Mouse (Mus musculus): Measurements from ENCODE around the gene Psg29. TPM values are rescaled to one million over a fixed set of nuclear protein-coding genes. Genes with fewer than 3 reads are reported as not detected.

Psg29 gene
- polyA plus RNA-seq (2012; rRNA removed) (0.06 and 0.16 TPM in 2 replicates), polyA plus RNA-seq (2014; fragmentation: Nextera tagmentation; extraction: Ambion mirVana) (not detected in 2 replicates)

DNA sequence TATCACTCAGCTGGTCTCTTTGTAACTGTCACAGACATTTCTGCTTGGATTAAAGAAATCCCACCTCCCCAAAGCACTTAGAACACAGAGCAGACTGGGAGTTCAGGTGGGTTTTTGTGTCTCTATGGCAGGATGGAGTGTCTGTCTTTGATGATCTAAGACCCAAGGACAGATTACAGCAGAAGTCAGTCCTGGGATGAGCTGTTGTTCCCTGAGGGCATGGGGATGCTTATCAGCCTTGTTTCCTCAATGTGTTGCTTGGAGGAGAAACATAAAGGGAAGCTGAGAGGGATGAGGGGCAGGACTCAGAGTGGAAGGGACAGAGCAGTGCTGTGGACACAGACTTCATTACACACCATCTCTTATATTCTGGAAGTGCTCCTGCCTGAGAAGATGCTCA is at the start of gene Psg29:
Gene Psg29 (plus strand): TSS at position 301 of the 400 bp plus-strand sequence.
- Histone ChIP-seq H3K4me2 (replicated peaks; ENCODE audit: low read depth, low read length, severe bottlenecking) (no peak within 1 kb of the TSS), H3K36me3 (ENCODE audit: control insufficient read depth, insufficient read depth, low read length) (no peaks in the 10 kb centered on the region), H3K27me3 (ENCODE audit: control insufficient read depth, insufficient read depth, low read length) (no peaks in the 10 kb centered on the region), H3K4me3 (replicated peaks; ENCODE audit: low read length) (no peak within 1 kb of the TSS), H3K9ac (ENCODE audit: low read depth, low read length, severe bottlenecking) (no peak within 1 kb of the TSS), H3K27ac (replicated peaks; ENCODE audit: low read depth, low read length) (no peak within 1 kb of the TSS), H3K4me1 (ENCODE audit: control insufficient read depth, insufficient read depth, low read length) (no peaks in the 10 kb centered on the region), H3K9me3 (ENCODE audit: control insufficient read depth, low read length) (no peaks in the 10 kb centered on the region)
- no peak for TF ChIP-seq POLR2A (IDR thresholded peaks at IDR 0.05; ENCODE audit: borderline replicate concordance, extremely low read depth, insufficient read depth, insufficient read length)
- DNase-seq (ENCODE audit: low spot score): no peak
- ATAC-seq (ENCODE audit: low FRiP score, low read depth): no peak

DNA sequence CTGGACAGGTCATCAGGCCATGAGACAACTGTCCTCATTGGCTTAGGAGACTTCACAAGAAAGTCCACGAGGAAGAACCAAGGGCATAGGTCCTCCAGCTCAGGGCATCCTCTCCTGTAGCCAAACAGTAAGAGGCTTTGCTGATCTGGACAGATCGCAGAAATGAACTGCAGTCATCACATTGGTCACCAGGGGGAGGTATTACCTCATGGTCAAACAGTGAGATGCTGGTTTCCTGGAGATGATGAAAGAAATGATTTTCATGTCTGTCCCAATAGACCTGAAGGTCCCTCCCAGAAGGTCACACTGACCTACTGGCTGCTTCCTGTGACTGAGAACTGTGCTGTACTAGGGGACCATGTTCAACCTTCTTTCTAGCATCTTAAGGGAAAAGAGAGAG is 47.6 kb upstream of the Psg29 start:
- TF ChIP-seq POLR2A (IDR thresholded peaks at IDR 0.05; ENCODE audit: borderline replicate concordance, extremely low read depth, insufficient read depth, insufficient read length): no peak
- H3K9ac ChIP-seq (ENCODE audit: low read depth, low read length, severe bottlenecking): no peak overlapping the region
- WGBS: 34% methylated on average over 2 of the region's 2 CpGs
- no peak overlapping the region for H3K27ac ChIP-seq (replicated peaks; ENCODE audit: low read depth, low read length)
- H3K4me1 ChIP-seq (ENCODE audit: control insufficient read depth, insufficient read depth, low read length): no peaks in the 10 kb centered on the region
- no peaks in the 10 kb centered on the region for H3K27me3 ChIP-seq (ENCODE audit: control insufficient read depth, insufficient read depth, low read length)
- no peaks in the 10 kb centered on the region for H3K36me3 ChIP-seq (ENCODE audit: control insufficient read depth, insufficient read depth, low read length)
- ATAC-seq (ENCODE audit: low FRiP score, low read depth) (no peak), DNase-seq (ENCODE audit: low spot score) (peak; percentile 5)
- no peak overlapping the region for H3K4me3 ChIP-seq (replicated peaks; ENCODE audit: low read length)
- no peaks in the 10 kb centered on the region for H3K9me3 ChIP-seq (ENCODE audit: control insufficient read depth, low read length)
- H3K4me2 ChIP-seq (replicated peaks; ENCODE audit: low read depth, low read length, severe bottlenecking): no peak overlapping the region

DNA sequence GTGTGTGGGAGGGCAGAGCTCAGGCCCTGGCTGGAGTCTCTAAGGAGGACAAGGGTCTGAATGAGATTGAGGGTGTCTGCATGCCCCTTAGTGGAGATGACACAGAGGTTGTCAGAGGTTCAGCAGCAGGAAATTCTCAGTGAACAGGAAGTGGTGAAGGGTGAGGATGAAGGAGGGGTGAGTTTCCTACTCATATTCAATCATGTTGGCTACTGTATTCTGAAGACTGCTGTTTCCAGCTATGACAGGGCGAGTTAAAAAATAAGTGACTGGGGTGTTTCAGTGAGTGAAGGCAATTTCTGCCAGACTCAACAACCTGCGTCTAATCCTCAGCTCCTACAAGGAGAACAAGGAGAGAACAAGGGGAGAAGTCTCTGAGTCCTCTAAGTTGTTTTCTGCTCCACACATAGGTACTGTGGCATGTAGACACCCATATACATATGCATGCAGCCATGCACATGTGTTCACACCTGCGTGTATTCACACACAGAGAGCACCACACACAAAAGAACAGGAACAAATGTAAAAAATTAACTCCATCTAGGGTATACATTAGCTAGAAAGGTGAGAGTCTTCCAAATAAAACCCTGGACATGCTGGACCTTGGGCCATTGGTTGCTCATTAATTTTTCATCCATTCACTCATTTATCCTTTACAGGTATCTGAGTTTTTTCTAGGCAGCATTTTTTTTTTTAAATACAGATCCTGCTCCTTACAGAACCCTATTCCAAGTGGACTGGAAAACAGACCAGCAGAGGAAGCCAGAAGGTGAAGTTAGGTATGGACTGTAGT is 46.2 kb upstream of the Psg29 start:
- ATAC-seq (ENCODE audit: low FRiP score, low read depth): no peak
- H3K4me2 ChIP-seq (replicated peaks; ENCODE audit: low read depth, low read length, severe bottlenecking): no peak overlapping the region
- no peak for TF ChIP-seq POLR2A (IDR thresholded peaks at IDR 0.05; ENCODE audit: borderline replicate concordance, extremely low read depth, insufficient read depth, insufficient read length)

DNA sequence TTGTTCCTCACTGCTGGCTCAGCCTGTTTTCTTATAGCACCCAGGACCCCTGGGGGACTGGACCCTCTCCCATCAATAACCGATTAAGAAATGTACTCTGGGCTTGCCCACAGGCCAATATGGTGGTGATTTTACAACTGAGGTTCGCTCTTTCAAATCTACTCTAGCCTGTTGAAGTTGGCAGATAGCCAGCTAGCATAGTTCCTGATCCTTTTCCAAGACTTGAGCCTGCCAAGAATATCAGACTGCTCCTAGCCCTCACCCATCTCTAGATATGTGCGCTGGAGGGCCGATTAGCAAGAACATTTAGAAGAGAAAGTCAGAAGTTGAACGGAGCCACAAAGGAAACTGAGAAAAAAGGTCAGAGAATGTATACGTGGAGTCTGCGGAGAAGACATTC is 44.3 kb upstream of the Psg29 start:
- Histone ChIP-seq H3K4me1 (ENCODE audit: control insufficient read depth, insufficient read depth, low read length) (no peaks in the 10 kb centered on the region), H3K36me3 (ENCODE audit: control insufficient read depth, insufficient read depth, low read length) (no peaks in the 10 kb centered on the region), H3K27me3 (ENCODE audit: control insufficient read depth, insufficient read depth, low read length) (no peaks in the 10 kb centered on the region), H3K9ac (ENCODE audit: low read depth, low read length, severe bottlenecking) (no peak overlapping the region), H3K9me3 (ENCODE audit: control insufficient read depth, low read length) (no peaks in the 10 kb centered on the region), H3K4me3 (replicated peaks; ENCODE audit: low read length) (no peak overlapping the region), H3K27ac (replicated peaks; ENCODE audit: low read depth, low read length) (no peak overlapping the region), H3K4me2 (replicated peaks; ENCODE audit: low read depth, low read length, severe bottlenecking) (no peak overlapping the region)
- ATAC-seq (ENCODE audit: low FRiP score, low read depth) (no peak), DNase-seq (ENCODE audit: low spot score) (no peak)
- 84% methylated on average over 7 of the region's 7 CpGs for WGBS
- no peak for TF ChIP-seq POLR2A (IDR thresholded peaks at IDR 0.05; ENCODE audit: borderline replicate concordance, extremely low read depth, insufficient read depth, insufficient read length)

More for the DNA sequence above, 46.2 kb upstream of the Psg29 start:
- 65% methylated on average over 3 of the region's 3 CpGs for WGBS
- Histone ChIP-seq H3K9ac (ENCODE audit: low read depth, low read length, severe bottlenecking) (no peak overlapping the region), H3K9me3 (ENCODE audit: control insufficient read depth, low read length) (no peaks in the 10 kb centered on the region), H3K4me1 (ENCODE audit: control insufficient read depth, insufficient read depth, low read length) (no peaks in the 10 kb centered on the region), H3K27ac (replicated peaks; ENCODE audit: low read depth, low read length) (no peak overlapping the region), H3K4me3 (replicated peaks; ENCODE audit: low read length) (no peak overlapping the region), H3K27me3 (ENCODE audit: control insufficient read depth, insufficient read depth, low read length) (no peaks in the 10 kb centered on the region), H3K36me3 (ENCODE audit: control insufficient read depth, insufficient read depth, low read length) (no peaks in the 10 kb centered on the region)
- no peak for DNase-seq (ENCODE audit: low spot score)

DNA sequence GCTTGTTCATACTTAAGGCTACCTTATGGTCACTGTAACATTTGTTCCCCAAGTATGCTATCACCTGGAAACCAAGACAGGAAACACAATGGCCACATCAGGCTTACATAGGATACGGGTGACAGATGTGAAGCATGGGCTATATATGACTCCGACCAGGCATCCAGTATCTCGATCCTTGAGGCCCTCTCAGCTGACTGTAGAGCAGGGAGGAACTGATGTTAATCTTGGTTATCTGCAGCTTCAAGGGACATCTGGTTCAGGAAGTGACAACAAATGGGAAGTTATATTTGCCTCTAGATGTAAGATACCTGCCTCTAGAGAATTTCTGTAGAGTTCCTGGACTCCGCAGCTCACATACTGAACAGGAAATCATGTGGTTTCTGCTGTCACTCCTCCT is 31.4 kb upstream of the Psg29 start:
- H3K4me3 ChIP-seq (replicated peaks; ENCODE audit: low read length): no peak overlapping the region
- no peak overlapping the region for H3K4me2 ChIP-seq (replicated peaks; ENCODE audit: low read depth, low read length, severe bottlenecking)
- H3K27me3 ChIP-seq (ENCODE audit: control insufficient read depth, insufficient read depth, low read length): no peaks in the 10 kb centered on the region
- no peak overlapping the region for H3K9ac ChIP-seq (ENCODE audit: low read depth, low read length, severe bottlenecking)
- 82% methylated on average over 4 of the region's 4 CpGs for WGBS
- no peaks in the 10 kb centered on the region for H3K4me1 ChIP-seq (ENCODE audit: control insufficient read depth, insufficient read depth, low read length)
- TF ChIP-seq POLR2A (IDR thresholded peaks at IDR 0.05; ENCODE audit: borderline replicate concordance, extremely low read depth, insufficient read depth, insufficient read length): no peak
- H3K36me3 ChIP-seq (ENCODE audit: control insufficient read depth, insufficient read depth, low read length): no peaks in the 10 kb centered on the region
- DNase-seq (ENCODE audit: low spot score) (no peak), ATAC-seq (ENCODE audit: low FRiP score, low read depth) (no peak)
- H3K27ac ChIP-seq (replicated peaks; ENCODE audit: low read depth, low read length): no peak overlapping the region
- H3K9me3 ChIP-seq (ENCODE audit: control insufficient read depth, low read length): no peaks in the 10 kb centered on the region

All from limb, embryonic 14.5 days (tissue).